Mouse (Mus musculus) hindbrain, embryonic 11.5 days (tissue): ENCODE results near the gene Aldh3b3. TPM values are rescaled to one million over a fixed set of nuclear protein-coding genes. Genes with fewer than 3 reads are reported as not detected.

Experiments used
- ATAC-seq: fragments of 200-750 bp; cut with Nextera tagmentation; 2 replicates; pipeline ENCODE4 v1.8.0; 2017; ENCODE audit warnings: mild to moderate bottlenecking, moderate TSS enrichment, moderate library complexity; ENCODE audit not compliant: low FRiP score
- DNase-seq: peaks from one replicate; pipeline ENCODE4 v3.0.0-alpha.2; 2015; ENCODE audit warnings: low spot score
- H3K27ac ChIP-seq: fragments of 300-500 bp; sonication (generic); 2 replicates; pipeline ENCODE4 v1.5.1; 2014; ENCODE audit warnings: mild to moderate bottlenecking, low read depth, low read length
- H3K27me3 ChIP-seq: fragments of 300-500 bp; sonication (generic); 2 replicates; pipeline ENCODE4 v1.6.1; 2014; ENCODE audit warnings: mild to moderate bottlenecking, low read length, moderate library complexity, mixed read lengths; ENCODE audit not compliant: control insufficient read depth, insufficient read depth
- H3K36me3 ChIP-seq: fragments of 300-500 bp; sonication (generic); 2 replicates; pipeline ENCODE4 v1.6.1; 2014; ENCODE audit warnings: mild to moderate bottlenecking, low read length, moderate library complexity, mixed read lengths; ENCODE audit not compliant: control insufficient read depth, insufficient read depth
- H3K4me1 ChIP-seq: fragments of 300-500 bp; sonication (generic); replicated peaks from 2 replicates; pipeline ENCODE4 v1.6.1; 2014; ENCODE audit warnings: low read length, mixed read lengths; ENCODE audit not compliant: control insufficient read depth, insufficient read depth
- H3K4me2 ChIP-seq: fragments of 300-500 bp; sonication (generic); replicated peaks from 2 replicates; pipeline ENCODE4 v1.6.1; 2014; ENCODE audit warnings: mild to moderate bottlenecking, low read depth, low read length
- H3K4me3 ChIP-seq: fragments of 300-500 bp; sonication (generic); 2 replicates; pipeline ENCODE4 v1.5.1; 2014; ENCODE audit warnings: low read depth, low read length
- H3K9ac ChIP-seq: fragments of 300-500 bp; sonication (generic); 2 replicates; pipeline ENCODE4 v1.6.1; 2014; ENCODE audit warnings: low read depth, low read length
- H3K9me3 ChIP-seq: fragments of 300-500 bp; sonication (generic); 2 replicates; pipeline ENCODE4 v1.6.1; 2016; ENCODE audit warnings: low read length; ENCODE audit not compliant: control insufficient read depth
- WGBS: fragments of 180-500 bp; shearing (Covaris S2); extraction: QIAGEN DNeasy Blood & Tissue Kit; methylation state at CpG from one replicate; pipeline ENCODE4 v1.1.7; 2014; 5-methylcytosine and 5-hydroxymethylcytosine counted together
- polyA plus RNA-seq: library from polyadenylated mRNA; unstranded; fragments of >200 nt; fragmentation: Nextera tagmentation; extraction: Ambion mirVana; gene quantifications from 2 replicates; pipeline ENCODE4 v1.2.1, GENCODE M21; 2014

Gene Aldh3b3
- polyA plus RNA-seq, 1 experiment from 2014 or later, result not detected

GRCm38 (mm10) chr19:3923586-3923985 lies 34.9 kb upstream of the Aldh3b3 start:
- Histone ChIP-seq H3K9me3 (no peaks in the 10 kb centered on the region), H3K27me3 (no peaks in the 10 kb centered on the region), H3K9ac (no peak overlapping the region), H3K4me3 (no peak overlapping the region), H3K36me3 (no peaks in the 10 kb centered on the region), H3K4me1 (0 out of 2 replicates have a peak, but pooled peaks cover 3% of the 10 kb centered on the region), H3K27ac (no peak overlapping the region), H3K4me2 (no peak overlapping the region)
- no peak for DNase-seq
- WGBS, result 57% methylated on average over 13 of the region's 13 CpGs
- ATAC-seq, result no peak

GRCm38 (mm10) chr19:3924190-3924589 lies 34.3 kb upstream of the Aldh3b3 start:
- 86% methylated on average over 8 of the region's 8 CpGs for WGBS
- Histone ChIP-seq H3K9ac (no peak overlapping the region), H3K27ac (no peak overlapping the region)

GRCm38 (mm10) chr19:3924868-3925267 lies 33.6 kb upstream of the Aldh3b3 start:
- Histone ChIP-seq H3K27me3 (no peaks in the 10 kb centered on the region), H3K4me1 (0 out of 2 replicates have a peak, but pooled peaks cover 3% of the 10 kb centered on the region), H3K4me3 (no peak overlapping the region), H3K4me2 (no peak overlapping the region), H3K9me3 (no peaks in the 10 kb centered on the region), H3K27ac (no peak overlapping the region), H3K9ac (no peak overlapping the region), H3K36me3 (no peaks in the 10 kb centered on the region)
- ATAC-seq (no peak), DNase-seq (no peak)
- 93% methylated on average over 7 of the region's 7 CpGs for WGBS

More at GRCm38 (mm10) chr19:3924190-3924589, 34.3 kb upstream of the Aldh3b3 start:
- Histone ChIP-seq H3K4me3 (no peak overlapping the region), H3K27me3 (no peaks in the 10 kb centered on the region), H3K36me3 (no peaks in the 10 kb centered on the region), H3K4me2 (no peak overlapping the region), H3K4me1 (0 out of 2 replicates have a peak, but pooled peaks cover 3% of the 10 kb centered on the region), H3K9me3 (no peaks in the 10 kb centered on the region)
- DNase-seq (no peak), ATAC-seq (no peak)

- Histone ChIP-seq H3K9me3 (no peaks in the 10 kb centered on the region), H3K4me1 (0 out of 2 replicates have a peak, but pooled peaks cover 3% of the 10 kb centered on the region), H3K27me3 (no peaks in the 10 kb centered on the region), H3K9ac (no peak overlapping the region), H3K4me3 (no peak overlapping the region), H3K4me2 (no peak overlapping the region), H3K27ac (no peak overlapping the region), H3K36me3 (no peaks in the 10 kb centered on the region)
- ATAC-seq, result no peak
- DNase-seq, result no peak
- 86% methylated on average over 6 of the region's 6 CpGs for WGBS
These were observed 32.6 kb upstream of the Aldh3b3 start for GRCm38 (mm10) chr19:3925859-3926258.

- no peak overlapping the region for H3K27ac ChIP-seq
- no peaks in the 10 kb centered on the region for H3K27me3 ChIP-seq
- WGBS, result 78% methylated on average over 3 of the region's 3 CpGs
- H3K4me2 ChIP-seq, result no peak overlapping the region
- ATAC-seq, result no peak
- H3K9me3 ChIP-seq, result no peaks in the 10 kb centered on the region
- no peak overlapping the region for H3K4me3 ChIP-seq
- H3K4me1 ChIP-seq, result 0 out of 2 replicates have a peak, but pooled peaks cover 3% of the 10 kb centered on the region
- no peak for DNase-seq
- no peak overlapping the region for H3K9ac ChIP-seq
- H3K36me3 ChIP-seq, result no peaks in the 10 kb centered on the region
These were observed 32.2 kb upstream of the Aldh3b3 start for GRCm38 (mm10) chr19:3926279-3926678.

- H3K4me1 ChIP-seq, result 0 out of 2 replicates have a peak, but pooled peaks cover 3% of the 10 kb centered on the region
- H3K4me3 ChIP-seq, result no peak overlapping the region
- no peak overlapping the region for H3K9ac ChIP-seq
- ATAC-seq (no peak), DNase-seq (no peak)
- WGBS, result 69% methylated on average over 6 of the region's 6 CpGs
- no peaks in the 10 kb centered on the region for H3K9me3 ChIP-seq
- H3K36me3 ChIP-seq, result no peaks in the 10 kb centered on the region
- no peak overlapping the region for H3K27ac ChIP-seq
- no peak overlapping the region for H3K4me2 ChIP-seq
- no peaks in the 10 kb centered on the region for H3K27me3 ChIP-seq
These were observed 31.8 kb upstream of the Aldh3b3 start for GRCm38 (mm10) chr19:3926685-3927084.

GRCm38 (mm10) chr19:3927989-3928388 lies 30.5 kb upstream of the Aldh3b3 start:
- no peak for DNase-seq
- Histone ChIP-seq H3K4me1 (0 out of 2 replicates have a peak, but pooled peaks cover 3% of the 10 kb centered on the region), H3K27ac (no peak overlapping the region), H3K36me3 (no peaks in the 10 kb centered on the region), H3K4me2 (no peak overlapping the region), H3K9me3 (no peaks in the 10 kb centered on the region), H3K27me3 (no peaks in the 10 kb centered on the region), H3K9ac (no peak overlapping the region), H3K4me3 (no peak overlapping the region)
- WGBS, result 87% methylated on average over 4 of the region's 4 CpGs
- ATAC-seq, result no peak

GRCm38 (mm10) chr19:3928779-3929178 lies 29.7 kb upstream of the Aldh3b3 start:
- no peak overlapping the region for H3K4me2 ChIP-seq
- no peaks in the 10 kb centered on the region for H3K9me3 ChIP-seq
- H3K27me3 ChIP-seq, result no peaks in the 10 kb centered on the region
- H3K4me3 ChIP-seq, result no peak overlapping the region
- no peak overlapping the region for H3K9ac ChIP-seq
- WGBS, result 91% methylated on average over 4 of the region's 4 CpGs
- no peaks in the 10 kb centered on the region for H3K36me3 ChIP-seq
- DNase-seq (no peak), ATAC-seq (no peak)
- no peaks in the 10 kb centered on the region for H3K4me1 ChIP-seq
- H3K27ac ChIP-seq, result no peak overlapping the region

- Histone ChIP-seq H3K27ac (0 out of 2 replicates have a peak within 1 kb of the TSS, but pooled peaks have one; percentile 10), H3K36me3 (no peaks in the 10 kb centered on the region), H3K4me3 (no peak within 1 kb of the TSS), H3K4me1 (no peaks in the 10 kb centered on the region), H3K9ac (no peak within 1 kb of the TSS), H3K4me2 (no peak within 1 kb of the TSS), H3K9me3 (no peaks in the 10 kb centered on the region), H3K27me3 (no peaks in the 10 kb centered on the region)
- 63% methylated on average over 12 of the region's 12 CpGs for WGBS
- DNase-seq (no peak), ATAC-seq (no peak)
These were observed 29.1 kb upstream of the Aldh3b3 start, which contains the start of gene Aldh3b1 for GRCm38 (mm10) chr19:3929211-3929941. Gene Aldh3b1 (minus strand): TSS chr19:3929808.
